Mouse (Mus musculus) C2C12 (cell line): Measurements from ENCODE around the gene Sertad2.

Source experiments
- CEBPB ChIP-seq: IDR thresholded peaks from one replicate; pipeline ENCODE4 v1.6.1; 2011; ENCODE audit warnings: low read depth, mild to moderate bottlenecking, control low read depth, moderate library complexity
- CTCF ChIP-seq: IDR thresholded peaks from one replicate; pipeline ENCODE4 v1.5.1; 2011; ENCODE audit not compliant: control insufficient read depth, insufficient read depth, insufficient read length
- FOSL1 ChIP-seq: IDR thresholded peaks from one replicate; pipeline ENCODE4 v1.8.0; 2011; ENCODE audit warnings: mild to moderate bottlenecking, low read length; ENCODE audit not compliant: poor library complexity, insufficient read depth, severe bottlenecking
- MYOD1 ChIP-seq: IDR thresholded peaks from one replicate; pipeline ENCODE4 v1.6.1; 2011; ENCODE audit warnings: low read depth; ENCODE audit not compliant: control insufficient read depth, insufficient read length
- MYOG ChIP-seq: IDR thresholded peaks from one replicate; pipeline ENCODE4 v1.6.1; 2011; ENCODE audit not compliant: control insufficient read depth, insufficient read length; ENCODE audit errors: extremely low read depth
- USF1 ChIP-seq: IDR thresholded peaks from one replicate; pipeline ENCODE4 v1.6.1; 2011; ENCODE audit warnings: low read depth, mild to moderate bottlenecking, control low read depth, moderate library complexity

GRCm38 (mm10) chr11:20592010-20592409 lies 49.0 kb downstream of the Sertad2 start:
- TF ChIP-seq CTCF = no peak
- TF ChIP-seq MYOD1 = no peak
- TF ChIP-seq CEBPB = no peak
- TF ChIP-seq MYOG = no peak
- TF ChIP-seq USF1 = no peak
- no peak for TF ChIP-seq FOSL1
